Mouse (Mus musculus): Measurements from ENCODE around the gene Hipk2.
"Not testable (repeated sequence)": the region's sequence is repeated elsewhere in the genome, so short reads cannot be mapped to it uniquely, and the experiment has no call there.

Gene Hipk2

DNA sequence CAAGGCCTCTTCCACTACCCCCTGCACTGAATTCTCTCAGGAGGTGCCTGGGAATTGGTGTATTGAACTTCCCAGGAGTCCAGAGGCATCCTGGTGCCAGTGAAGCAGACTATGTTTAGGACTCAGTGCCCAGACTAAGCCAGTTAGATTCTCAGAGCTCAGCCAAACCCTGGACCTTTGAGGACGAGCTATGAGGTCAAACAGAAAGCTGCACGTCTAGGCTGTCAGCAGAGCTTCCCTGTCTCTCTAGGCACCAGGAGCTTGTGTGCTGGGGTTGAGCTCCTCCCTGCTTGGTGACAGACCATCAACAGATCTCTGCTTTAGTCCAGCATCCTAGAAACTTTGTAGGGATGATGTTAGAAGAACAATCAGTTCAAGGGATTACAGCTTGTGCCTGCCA is 174.5 kb downstream of the Hipk2 start:
- no peak for DNase-seq (ENCODE audit: low spot score)

DNA sequence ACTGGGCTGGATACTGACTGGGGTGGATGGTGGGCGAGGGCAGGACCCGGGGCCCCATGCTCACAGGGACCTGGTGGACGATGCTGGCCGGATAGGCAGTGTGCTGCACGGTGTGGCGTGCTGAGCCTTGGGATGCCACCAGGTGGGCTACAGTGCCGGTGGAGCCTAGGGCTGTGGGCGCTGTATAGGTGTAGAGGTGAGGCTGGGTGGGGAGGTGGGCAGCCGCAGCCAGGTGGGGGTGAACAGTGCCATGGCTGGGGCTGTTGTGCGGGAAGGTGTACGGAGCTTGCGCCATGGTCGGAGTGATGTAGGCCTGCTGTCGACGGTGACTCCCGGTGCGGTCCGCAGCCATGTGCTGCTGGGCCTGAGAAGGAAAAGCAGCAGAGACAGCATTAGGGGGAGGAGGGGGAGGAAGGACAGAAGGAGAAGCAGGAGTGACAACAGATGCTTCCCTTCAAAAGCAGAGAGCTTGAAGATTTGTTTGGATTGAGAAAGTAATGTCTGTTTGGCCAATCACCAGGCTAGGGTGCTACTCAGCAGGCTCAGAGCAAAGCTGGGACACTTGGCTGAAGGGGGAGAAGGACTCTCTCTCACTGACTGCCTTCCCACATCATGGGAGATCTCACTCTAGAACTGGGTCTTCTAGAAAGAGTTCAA is 177.6 kb downstream of the Hipk2 start:
- no peak for DNase-seq (ENCODE audit: low spot score)

DNA sequence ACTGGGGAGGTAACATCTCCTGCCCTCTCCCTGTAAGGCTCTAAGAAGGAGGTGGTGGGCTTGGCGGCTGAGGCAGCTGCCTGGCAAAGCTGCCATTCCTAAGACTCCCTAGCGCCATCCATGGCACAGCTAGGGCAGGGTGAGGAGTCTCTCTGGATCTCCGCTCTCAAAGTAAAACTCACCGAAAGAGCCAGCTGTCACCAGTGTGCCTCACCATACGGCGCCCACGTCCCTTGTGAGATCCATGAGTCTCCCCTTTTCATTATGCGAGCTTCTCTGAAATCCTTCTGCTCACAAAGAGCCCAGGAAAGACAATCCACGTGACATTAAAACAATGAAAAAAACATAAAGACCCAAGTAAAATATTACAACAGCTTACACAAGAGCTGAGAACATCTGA is 179.4 kb downstream of the Hipk2 start:
- no peak for DNase-seq (ENCODE audit: low spot score)

GRCm38 (mm10) chr6:38695380-38696054 is 180.4 kb downstream of the Hipk2 start:
- DNase-seq (ENCODE audit: low spot score): peak; percentile 84

DNA sequence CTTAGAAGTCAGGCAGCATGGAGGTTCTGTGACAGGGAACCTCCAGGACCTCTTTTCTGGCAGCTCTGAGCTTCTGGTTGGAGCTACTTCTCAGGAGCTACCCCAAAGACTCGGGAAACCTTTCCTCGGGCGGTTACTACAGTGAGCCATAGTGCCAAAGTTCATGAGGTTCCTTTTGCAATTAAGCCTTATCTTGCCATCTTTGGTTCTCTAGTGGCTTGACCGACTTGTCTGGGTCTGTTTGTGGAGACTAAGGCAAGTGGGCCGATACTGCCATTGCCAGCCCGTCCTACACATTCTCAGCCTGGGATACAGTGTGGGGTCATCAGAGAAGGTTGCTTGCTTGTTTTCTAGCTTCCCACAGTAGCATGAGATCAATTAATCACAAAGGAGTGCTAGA is 183.4 kb downstream of the Hipk2 start:
- DNase-seq (ENCODE audit: low spot score): no peak

- DNase-seq (ENCODE audit: low spot score): no peak
Observed at GRCm38 (mm10) chr6:38691052-38691451, 184.9 kb downstream of the Hipk2 start.

DNA sequence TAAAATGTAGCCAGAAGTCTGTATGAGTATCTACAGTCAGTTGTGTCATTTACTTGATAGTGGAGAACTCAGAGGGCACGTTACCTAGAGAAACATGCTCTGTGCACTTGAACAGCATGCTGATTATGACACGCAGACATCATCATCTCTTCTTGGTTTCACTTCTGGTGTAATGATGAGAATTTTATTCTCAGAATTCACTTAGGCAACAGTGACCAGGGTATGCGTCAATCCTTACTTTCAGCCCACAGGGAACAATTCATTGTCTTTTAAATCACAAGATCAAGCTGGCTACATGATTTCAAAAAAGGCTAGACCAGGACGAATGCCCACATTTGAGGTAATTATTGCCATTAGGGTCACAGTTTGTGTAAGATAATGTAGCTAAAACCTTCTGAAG is 185.3 kb downstream of the Hipk2 start:
- no peak for DNase-seq (ENCODE audit: low spot score)

- DNase-seq (ENCODE audit: low spot score): no peak
Observed at GRCm38 (mm10) chr6:38688841-38689240, 187.1 kb downstream of the Hipk2 start.

GRCm38 (mm10) chr6:38687216-38687615 is 188.7 kb downstream of the Hipk2 start:
- no peak for DNase-seq (ENCODE audit: low spot score)

DNA sequence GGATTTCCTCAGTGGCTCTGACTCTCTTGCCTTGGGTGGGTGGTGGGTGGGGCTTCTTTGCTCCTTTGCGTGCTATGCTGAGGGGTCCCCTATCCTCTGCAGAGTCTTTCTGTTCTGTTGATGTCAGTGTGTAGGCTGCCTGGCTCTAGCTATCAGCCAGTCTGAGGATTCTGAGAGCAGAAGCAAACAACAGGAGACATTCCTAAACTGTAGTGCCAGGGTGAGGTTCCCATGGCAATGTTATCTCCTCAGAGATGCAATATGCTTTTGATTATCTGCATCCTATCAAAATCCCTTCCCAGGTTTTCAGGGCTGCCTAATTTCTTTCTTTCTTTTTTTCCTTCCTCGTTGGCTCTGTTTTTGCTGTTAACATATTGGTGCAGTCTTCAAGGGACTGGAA is 193.4 kb downstream of the Hipk2 start:
- no peak for DNase-seq (ENCODE audit: low spot score)

DNA sequence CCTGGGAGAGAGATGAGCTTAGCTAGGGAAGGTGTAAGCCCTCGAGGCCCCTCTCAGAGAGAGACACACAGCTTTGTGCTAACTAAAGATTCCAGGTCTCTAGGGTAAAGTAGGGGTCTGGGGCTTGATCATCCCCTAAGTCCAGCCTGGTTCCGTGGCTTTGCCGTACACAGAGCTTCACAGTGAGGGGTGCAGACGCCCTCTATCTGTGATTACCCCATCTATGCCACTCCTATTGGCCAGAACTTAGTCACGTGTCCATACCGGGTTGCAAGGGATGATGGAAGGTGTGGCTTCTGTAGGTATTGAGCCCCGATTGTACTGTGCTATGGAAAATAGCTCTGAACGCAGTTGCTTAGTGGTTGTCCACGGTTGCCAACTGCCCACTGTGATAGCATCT is 198.3 kb downstream of the Hipk2 start:
- DNase-seq (ENCODE audit: low spot score): no peak

DNA sequence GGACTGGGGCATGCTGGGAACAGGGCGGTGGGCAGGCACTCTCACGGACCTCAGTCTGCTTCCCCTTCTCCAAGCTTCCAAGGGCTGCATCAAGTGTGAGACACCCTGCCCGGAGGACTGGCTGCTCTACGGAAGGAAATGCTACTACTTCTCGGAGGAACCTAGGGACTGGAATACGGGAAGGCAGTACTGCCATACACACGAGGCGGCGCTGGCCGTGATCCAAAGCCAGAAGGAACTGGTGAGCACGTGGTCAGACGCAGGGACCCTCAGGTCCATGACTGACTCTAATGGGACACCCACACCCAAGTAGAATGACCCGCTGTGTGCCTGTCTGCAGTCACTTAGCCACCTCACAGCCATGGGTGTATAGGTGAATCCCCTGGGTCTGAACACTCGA is 199.2 kb downstream of the Hipk2 start:
- no peak for DNase-seq (ENCODE audit: low spot score)

- DNase-seq (ENCODE audit: low spot score): no peak
Observed at GRCm38 (mm10) chr6:38676217-38676616, 199.7 kb downstream of the Hipk2 start.

DNA sequence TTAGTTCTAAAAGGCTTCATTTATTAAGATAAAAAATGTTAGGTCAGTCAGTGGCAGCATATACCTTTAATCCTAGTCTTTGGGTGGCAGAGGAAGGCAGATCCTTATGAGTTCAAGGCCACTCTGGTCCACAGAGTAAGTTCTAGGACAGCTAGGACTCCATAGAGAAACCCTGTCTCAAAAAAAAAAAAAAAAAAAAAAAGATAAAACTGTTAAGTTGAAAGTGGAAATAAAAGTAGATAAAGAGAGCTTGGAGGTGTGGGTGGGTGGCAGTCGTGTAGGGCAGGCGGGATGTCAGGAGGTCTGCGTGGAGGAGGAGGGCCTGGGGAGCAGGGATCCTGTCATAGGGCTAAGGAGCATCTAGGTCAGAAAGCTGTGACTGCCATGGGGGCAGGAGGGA is 204.0 kb downstream of the Hipk2 start:
- no peak for DNase-seq (ENCODE audit: low spot score)

- DNase-seq (ENCODE audit: low spot score): no peak
Observed at GRCm38 (mm10) chr6:38671270-38671669, 204.7 kb downstream of the Hipk2 start.

DNA sequence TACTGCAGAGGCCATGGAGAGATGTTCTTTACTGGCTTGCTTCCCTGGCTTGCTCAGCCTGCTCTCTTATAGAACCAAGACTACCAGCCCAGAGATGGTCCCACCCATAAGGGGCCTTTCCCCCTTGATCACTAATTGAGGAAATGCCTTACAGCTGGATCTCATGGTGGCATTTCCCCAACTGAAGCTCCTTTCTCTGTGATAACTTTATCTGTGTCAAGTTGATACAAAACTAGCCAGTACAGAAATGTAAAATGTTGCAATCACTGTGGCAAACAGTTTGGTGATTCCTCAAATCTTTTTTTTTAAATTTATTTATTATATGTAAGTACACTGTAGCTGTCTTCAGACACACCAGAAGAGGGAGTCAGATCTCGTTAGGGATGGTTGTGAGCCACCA is 205.5 kb downstream of the Hipk2 start:
- DNase-seq (ENCODE audit: low spot score): not testable (repeated sequence)

- no peak for DNase-seq (ENCODE audit: low spot score)
Observed at GRCm38 (mm10) chr6:38669580-38669979, 206.4 kb downstream of the Hipk2 start.

DNA sequence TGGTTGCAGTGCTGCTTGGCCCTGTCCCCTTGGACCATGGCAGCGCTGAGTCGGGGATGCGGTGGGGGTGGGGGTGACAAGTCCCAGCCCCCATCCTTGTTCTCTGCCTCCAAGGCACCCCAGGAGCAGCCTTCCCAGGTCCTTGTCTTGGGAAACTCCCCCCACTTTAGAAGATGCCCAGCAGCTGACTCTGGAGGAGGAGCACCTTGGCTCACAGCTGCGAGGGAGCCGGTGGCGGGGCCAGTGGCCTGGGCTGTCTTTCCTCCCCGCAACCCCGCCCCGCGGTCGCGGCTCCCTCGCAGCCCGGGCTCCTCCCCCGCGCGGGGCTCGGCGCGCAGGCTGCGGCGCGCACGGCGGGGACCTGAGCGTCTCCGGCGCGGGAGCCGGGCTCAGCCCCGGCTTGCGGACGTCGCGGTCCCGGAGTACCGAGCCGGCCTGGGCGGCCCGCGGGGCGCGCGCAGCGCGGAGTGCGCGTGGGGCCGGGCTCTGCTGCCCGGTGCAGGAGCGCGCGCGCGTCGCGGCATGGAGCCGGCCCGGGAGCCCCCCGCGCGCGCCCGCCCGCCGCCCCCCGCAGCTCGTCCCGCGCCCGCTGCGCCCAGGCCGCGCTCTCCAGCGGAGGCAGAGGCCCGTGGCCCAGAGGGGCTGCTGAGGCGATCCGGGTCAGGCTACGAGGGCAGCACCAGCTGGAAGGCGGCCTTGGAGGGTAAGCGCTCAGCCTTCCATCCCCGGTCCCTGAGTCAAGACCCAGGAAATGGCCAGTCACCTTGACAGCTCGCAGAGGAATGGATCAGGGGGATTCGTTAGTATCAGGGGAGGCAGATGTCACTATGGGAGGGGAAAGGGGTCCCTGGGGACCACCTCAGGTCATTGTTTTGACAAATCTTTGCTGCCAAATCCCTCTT is 213.0 kb downstream of the Hipk2 start, which contains the start of gene Clec2l:
Gene Clec2l (plus strand): TSS at position 356 of the 902 bp plus-strand sequence.
- peak; percentile 22 for DNase-seq (ENCODE audit: low spot score)

DNA sequence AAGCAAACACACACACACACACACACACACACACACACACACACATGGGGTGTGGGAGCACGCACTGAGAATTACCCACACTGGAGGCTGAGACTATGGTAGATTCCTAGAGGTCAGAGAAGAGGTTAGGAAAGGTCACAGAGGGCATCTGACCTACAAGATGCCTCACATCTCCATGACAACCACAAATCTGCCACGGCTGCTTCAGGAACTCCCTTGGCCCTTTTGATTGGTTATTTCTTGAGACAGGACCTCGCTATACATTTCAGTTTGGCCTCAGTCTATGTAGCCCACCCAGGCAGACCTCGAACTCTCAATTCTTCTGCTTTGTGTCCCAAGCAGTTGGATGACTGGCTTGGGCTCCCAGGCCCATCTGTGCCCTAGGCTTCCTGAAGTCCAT is 214.3 kb downstream of the Hipk2 start:
- no peak for DNase-seq (ENCODE audit: low spot score)

GRCm38 (mm10) chr6:38650263-38650937 is 225.6 kb downstream of the Hipk2 start:
- peak; percentile 73 for DNase-seq (ENCODE audit: low spot score)

DNA sequence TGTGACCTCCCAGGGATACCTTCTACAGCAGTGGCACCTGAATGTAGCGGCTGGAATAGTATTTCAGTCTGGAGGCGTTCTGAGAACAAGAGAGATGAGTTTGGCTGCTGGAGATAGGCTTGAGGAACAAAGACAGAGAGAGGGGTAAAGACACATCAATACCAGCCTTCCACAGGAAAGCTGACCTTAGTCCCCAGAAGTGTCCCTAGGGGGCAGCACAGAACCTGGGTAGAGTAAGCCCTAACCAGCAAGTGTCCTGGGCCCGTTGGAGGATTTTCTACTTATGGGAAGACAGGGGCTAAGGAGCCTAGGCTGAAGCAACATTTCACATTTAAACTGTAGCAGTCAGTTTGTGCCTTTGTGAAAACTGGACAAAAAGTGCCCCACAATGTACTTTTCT is 226.4 kb downstream of the Hipk2 start:
- no peak for DNase-seq (ENCODE audit: low spot score)

Data from MN1 (cell line).